Mouse (Mus musculus): Measurements from ENCODE around the gene Jag1.

Jag1 gene

GRCm38 (mm10) chr2:137116025-137116674 is at the start of gene Jag1:
Jag1 (minus strand) TSS chr2:137116644.
- DNase-seq (ENCODE audit: low spot score in 2 of 2): peak; percentile 20 to 25

GRCm38 (mm10) chr2:137156018-137156417 is 39.6 kb upstream of the Jag1 start:
- no peak for DNase-seq (ENCODE audit: low spot score in 2 of 2)

GRCm38 (mm10) chr2:137153825-137154224 is 37.4 kb upstream of the Jag1 start:
- DNase-seq (ENCODE audit: low spot score in 2 of 2): no peak

GRCm38 (mm10) chr2:137153172-137153667 is 36.8 kb upstream of the Jag1 start:
- no peak for DNase-seq (ENCODE audit: low spot score in 2 of 2)

GRCm38 (mm10) chr2:137150953-137151352 is 34.5 kb upstream of the Jag1 start:
- no peak for DNase-seq (ENCODE audit: low spot score in 2 of 2)

GRCm38 (mm10) chr2:137146938-137147666 is 30.7 kb upstream of the Jag1 start:
- no peak for DNase-seq (ENCODE audit: low spot score in 2 of 2)

GRCm38 (mm10) chr2:137138063-137138462 is 21.6 kb upstream of the Jag1 start:
- no peak for DNase-seq (ENCODE audit: low spot score in 2 of 2)

GRCm38 (mm10) chr2:137134035-137134434 is 17.6 kb upstream of the Jag1 start:
- no peak for DNase-seq (ENCODE audit: low spot score in 2 of 2)

- DNase-seq (ENCODE audit: low spot score in 2 of 2): no peak
Observed at GRCm38 (mm10) chr2:137124861-137125260, 8.4 kb upstream of the Jag1 start.

- DNase-seq (ENCODE audit: low spot score in 2 of 2): peak; percentile 39 to 48
Observed at GRCm38 (mm10) chr2:137117321-137117690, 862 bp upstream of the Jag1 start.

GRCm38 (mm10) chr2:137116675-137117320 is 354 bp upstream of the Jag1 start:
- peak; percentile 43 to 48 for DNase-seq (ENCODE audit: low spot score in 2 of 2)

GRCm38 (mm10) chr2:137115241-137116024 is 1.0 kb downstream of the Jag1 start:
- no peak for DNase-seq (ENCODE audit: low spot score in 2 of 2)

- DNase-seq (ENCODE audit: low spot score in 2 of 2): peak; percentile 36 to 44
Observed at GRCm38 (mm10) chr2:137114248-137115096, 2.0 kb downstream of the Jag1 start.

- no peak for DNase-seq (ENCODE audit: low spot score in 2 of 2)
Observed at GRCm38 (mm10) chr2:137113288-137114061, 3.0 kb downstream of the Jag1 start.

GRCm38 (mm10) chr2:137110214-137110898 is 6.1 kb downstream of the Jag1 start:
- DNase-seq (ENCODE audit: low spot score in 2 of 2): no peak

GRCm38 (mm10) chr2:137109321-137110213 is 6.9 kb downstream of the Jag1 start:
- no peak for DNase-seq (ENCODE audit: low spot score in 2 of 2)

GRCm38 (mm10) chr2:137107946-137108345 is 8.5 kb downstream of the Jag1 start:
- DNase-seq (ENCODE audit: low spot score in 2 of 2): no peak

- no peak for DNase-seq (ENCODE audit: low spot score in 2 of 2)
Observed at GRCm38 (mm10) chr2:137107203-137107602, 9.2 kb downstream of the Jag1 start.

- DNase-seq (ENCODE audit: low spot score in 2 of 2): no peak
Observed at GRCm38 (mm10) chr2:137101074-137101473, 15.4 kb downstream of the Jag1 start.
